Mouse (Mus musculus) kidney, postnatal 25 days (tissue): ENCODE data around the gene Sptbn2.
A peak's percentile ranks its signal among the peaks of the same experiment; 100 is the strongest.

Experiments
- DNase-seq, 2 experiments: peaks; one replicate each; pipeline ENCODE4 v3.0.0; 2021; ENCODE audit warnings: mixed read lengths in 2 of 2

The Sptbn2 gene

DNA sequence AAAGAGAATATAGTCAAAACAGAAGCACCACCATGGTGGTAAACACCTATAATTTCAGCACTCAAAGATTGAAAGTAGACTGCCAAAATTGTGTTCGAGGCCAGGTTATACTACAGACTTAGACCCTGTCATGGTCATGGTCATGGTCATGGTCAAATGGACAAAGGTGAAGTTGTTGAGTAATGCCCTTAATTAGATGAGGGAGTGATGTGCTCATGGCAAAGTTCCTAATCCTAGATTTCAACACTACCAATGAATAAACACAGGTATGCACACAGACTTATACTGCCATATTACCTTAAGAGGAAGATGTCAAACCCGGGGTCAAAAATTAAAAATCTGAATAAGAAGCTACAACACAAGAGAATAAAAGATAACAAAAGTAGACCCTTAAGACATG lies 75.3 kb downstream of the Sptbn2 start:
- DNase-seq, result no peak

DNA sequence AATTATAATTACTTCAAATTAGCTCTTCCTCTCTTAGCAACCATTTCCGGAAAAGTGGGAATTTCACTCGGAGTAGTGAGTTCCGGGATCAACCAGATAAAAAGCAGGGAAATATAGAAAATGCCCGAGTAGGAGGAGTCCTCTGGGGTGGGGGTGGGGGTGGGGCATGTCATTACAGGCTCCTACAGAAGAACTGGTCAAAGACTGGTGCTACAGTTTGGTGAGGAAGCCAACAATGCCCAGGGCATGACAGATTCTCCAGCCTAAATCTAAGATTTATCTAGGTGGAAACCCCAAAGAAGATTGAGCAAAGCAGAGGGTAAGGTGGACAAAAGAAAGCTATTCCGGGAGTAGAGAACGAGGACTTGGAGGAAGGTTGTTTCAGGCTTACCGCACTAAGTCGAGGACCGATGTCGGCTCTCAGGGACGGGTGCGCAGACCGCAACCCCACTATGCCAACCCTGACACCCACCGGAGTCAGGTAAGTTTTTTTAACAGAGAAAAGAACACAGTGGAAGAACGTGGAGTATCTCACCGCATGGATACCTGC lies 82.4 kb downstream of the Sptbn2 start:
- no peak for DNase-seq

DNA sequence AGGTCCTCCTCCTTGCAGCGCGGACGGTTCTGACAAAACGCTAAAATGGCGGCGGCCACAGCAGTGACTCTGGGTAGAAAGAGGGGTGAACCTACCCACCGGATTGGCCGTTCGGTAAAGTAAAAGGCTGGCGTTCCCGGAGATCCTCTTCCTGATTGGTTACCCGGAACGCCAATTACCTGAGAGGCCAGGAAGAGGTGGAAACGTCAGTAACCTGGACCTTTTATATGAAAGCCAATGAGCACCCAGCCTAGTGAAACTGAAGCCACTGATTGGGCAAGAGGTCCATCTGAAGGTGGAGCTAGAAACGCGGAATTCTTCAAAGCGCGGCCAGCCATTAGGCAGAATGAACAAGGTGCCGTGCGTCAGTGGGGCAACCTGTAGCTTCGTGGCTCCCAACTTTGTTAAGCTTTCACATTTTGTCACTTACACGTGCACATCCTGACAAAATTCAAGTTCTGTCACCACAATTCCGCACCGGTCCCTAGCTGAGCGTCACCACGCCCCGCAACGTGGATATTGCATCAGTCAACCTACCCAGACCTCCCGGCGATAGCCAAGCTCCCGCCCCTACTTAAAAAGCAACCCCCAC lies 83.0 kb downstream of the Sptbn2 start, which contains the start of gene Rbm4:
TSS of gene Rbm4 (minus strand) at position 71 of the 592 bp plus-strand sequence.
- peak; percentile 99 for DNase-seq

- no peak for DNase-seq
Observed at GRCm38 (mm10) chr19:4795929-4796328, 85.0 kb downstream of the Sptbn2 start.

DNA sequence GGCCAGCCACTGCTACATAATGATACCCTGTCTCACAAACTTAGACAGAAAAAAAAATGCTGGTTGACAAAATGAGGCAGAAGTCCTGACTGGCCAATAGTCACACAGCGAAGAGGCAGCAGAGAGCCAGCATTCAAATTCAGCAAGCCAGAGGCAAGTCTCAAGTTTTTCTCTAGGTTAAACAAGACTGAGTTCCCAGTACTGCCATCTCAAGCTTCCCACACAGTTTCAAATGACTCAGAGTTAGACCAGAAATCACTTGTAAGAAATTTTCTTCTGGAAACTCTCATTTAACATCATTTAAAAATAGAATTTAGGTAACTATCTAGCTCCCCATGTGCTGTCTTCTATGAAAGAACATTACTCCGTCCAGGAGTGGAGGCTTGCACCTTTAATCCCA lies 86.9 kb downstream of the Sptbn2 start:
- DNase-seq, result no peak

- DNase-seq, result no peak
Observed at GRCm38 (mm10) chr19:4799083-4799482, 88.1 kb downstream of the Sptbn2 start.
